Mouse (Mus musculus): Measurements from ENCODE around the gene 4931406C07Rik.

- TF ChIP-seq CTCF (IDR thresholded peaks at IDR 0.05; ENCODE audit: control insufficient read depth, insufficient read depth, insufficient read length), result no peak
- TF ChIP-seq CEBPB (IDR thresholded peaks at IDR 0.05; ENCODE audit: low read depth), result no peak
- TF ChIP-seq USF1 (IDR thresholded peaks at IDR 0.05; ENCODE audit: low read depth), result no peak
- TF ChIP-seq MYOD1 (IDR thresholded peaks at IDR 0.05; ENCODE audit: control insufficient read depth, insufficient read length, low read depth), result no peak
- no peak for TF ChIP-seq MYOG (IDR thresholded peaks at IDR 0.05; ENCODE audit: control insufficient read depth, extremely low read depth, insufficient read length)
- TF ChIP-seq MAX (IDR thresholded peaks at IDR 0.05), result no peak
- TF ChIP-seq FOSL1 (IDR thresholded peaks at IDR 0.05; ENCODE audit: insufficient read depth, low read length, poor library complexity, severe bottlenecking), result no peak
Observed at GRCm38 (mm10) chr9:15233604-15234003, 72.6 kb downstream of the 4931406C07Rik start.

All from C2C12 (cell line).